Mouse (Mus musculus) ES-E14 (cell line): ENCODE data around the gene Aatf. TPM values are rescaled to one million over a fixed set of nuclear protein-coding genes. Genes with fewer than 3 reads are reported as not detected.

ENCODE experiments used
- DNase-seq: peaks from one replicate; pipeline ENCODE4 v3.0.0-alpha.2; 2013; ENCODE audit warnings: low read depth, low spot score
- H3K27ac ChIP-seq: 2 replicates; pipeline ENCODE4 v1.5.1; 2012; ENCODE audit warnings: low read depth, mild to moderate bottlenecking, low read length, moderate library complexity, mixed read lengths; ENCODE audit not compliant: poor library complexity, insufficient read depth, severe bottlenecking
- H3K36me3 ChIP-seq: 2 replicates; pipeline ENCODE4 v1.6.1; 2012; ENCODE audit warnings: mild to moderate bottlenecking, low read length, moderate library complexity, mixed read lengths; ENCODE audit not compliant: control insufficient read depth, poor library complexity, insufficient read depth, severe bottlenecking
- H3K4me1 ChIP-seq, 2 experiments: fragments of 150-350 bp in 1 of 2; sonication (generic) in 1 of 2; 2 replicates each; pipeline ENCODE4 v1.6.1; 2012; ENCODE audit warnings: low read length in 2 of 2, mild to moderate bottlenecking in 1 of 2, mixed read lengths in 1 of 2; ENCODE audit not compliant: control insufficient read depth in 2 of 2, insufficient read depth in 2 of 2, poor library complexity in 1 of 2
- H3K4me3 ChIP-seq, 2 experiments: fragments of 150-350 bp in 1 of 2; sonication (generic) in 1 of 2; 2 replicates each; pipeline ENCODE4 v1.5.1; 2012; ENCODE audit warnings: low read length in 2 of 2, low read depth in 1 of 2, mild to moderate bottlenecking in 1 of 2, mixed read lengths in 1 of 2; ENCODE audit not compliant: insufficient read depth in 1 of 2, poor library complexity in 1 of 2, severe bottlenecking in 1 of 2
- H3K9ac ChIP-seq: 2 replicates; pipeline ENCODE4 v1.6.1; 2012; ENCODE audit warnings: low read depth, mild to moderate bottlenecking, low read length, mixed read lengths; ENCODE audit not compliant: poor library complexity, insufficient read depth, severe bottlenecking
- H3K9me3 ChIP-seq: fragments of 150-350 bp; sonication (generic); 2 replicates; pipeline ENCODE4 v1.6.1; 2012; ENCODE audit warnings: low read depth, mild to moderate bottlenecking, low read length; ENCODE audit not compliant: control insufficient read depth, insufficient read depth
- CHD2 ChIP-seq: IDR thresholded peaks from 2 replicates; pipeline ENCODE4 v1.6.1; 2014; ENCODE audit warnings: mild to moderate bottlenecking, low read depth, low read length, inconsistent platforms
- HCFC1 ChIP-seq: IDR thresholded peaks from 2 replicates; pipeline ENCODE4 v1.6.1; 2012; ENCODE audit warnings: low read length, inconsistent platforms, borderline replicate concordance; ENCODE audit not compliant: insufficient read depth
- MAFK ChIP-seq: IDR thresholded peaks from 2 replicates; pipeline ENCODE4 v1.6.1; 2014; ENCODE audit warnings: mild to moderate bottlenecking, low read depth, low read length, inconsistent platforms; ENCODE audit not compliant: insufficient read depth
- ZC3H11A ChIP-seq: IDR thresholded peaks from 2 replicates; pipeline ENCODE4 v1.6.1; 2012; ENCODE audit warnings: low read depth, mild to moderate bottlenecking, inconsistent platforms, low read length, borderline replicate concordance
- ZNF384 ChIP-seq: IDR thresholded peaks from 2 replicates; pipeline ENCODE4 v1.6.1; 2012; ENCODE audit warnings: low read depth, low read length, inconsistent platforms
- in situ Hi-C, 2 experiments: fragments of 600-800 bp; cut with MboI; formaldehyde crosslinking; loops; one replicate each; pipeline ENCODE4 v1.15.1; 2025; ENCODE audit warnings: low sequenced_read_pairs in 2 of 2, inconsistent platforms in 1 of 2; ENCODE audit not compliant: unreplicated experiment in 2 of 2
- total RNA-seq: library from RNA; depleted of rRNA; stranded (reverse); fragments of 300-350 nt; gene quantifications from 2 replicates; pipeline ENCODE4 v1.2.3, GENCODE M21; 2012

Gene Aatf
- total RNA-seq, 1 experiment = 55.5 TPM

DNA sequence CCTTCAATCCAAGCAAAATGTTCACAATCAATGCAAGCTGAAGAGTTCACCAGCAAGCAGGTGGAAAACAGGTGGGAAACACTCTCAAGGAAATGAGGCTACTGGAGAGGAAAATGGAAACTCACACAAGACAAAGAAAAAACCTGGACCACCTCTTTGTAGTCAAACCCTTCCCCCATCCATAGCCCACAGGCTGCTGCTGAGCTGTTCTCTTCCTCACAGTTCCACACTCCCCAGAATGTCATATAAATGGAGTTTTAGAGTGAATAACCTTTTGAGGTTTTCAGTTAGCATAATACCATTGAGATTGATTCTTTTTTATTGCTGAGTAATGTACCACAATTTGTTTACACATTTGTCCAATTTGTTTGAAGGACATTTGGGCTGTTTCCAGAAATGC is 16.4 kb downstream of the Aatf start:
- no peak for DNase-seq
- peaks cover under 1% of the 10 kb centered on the region; the same call in 1 of the 2 replicates for H3K36me3 ChIP-seq
- no peaks in the 10 kb centered on the region for H3K9me3 ChIP-seq
- no peaks in the 10 kb centered on the region for H3K4me1 ChIP-seq
- H3K9ac ChIP-seq = no peak overlapping the region
- no peak for TF ChIP-seq CHD2
- TF ChIP-seq ZC3H11A = no peak
- TF ChIP-seq ZNF384 = no peak
- TF ChIP-seq HCFC1 = no peak
- no peak for TF ChIP-seq MAFK
- no peak overlapping the region for H3K4me3 ChIP-seq
- in situ Hi-C loops = no loop called here
- no peak overlapping the region for H3K27ac ChIP-seq

DNA sequence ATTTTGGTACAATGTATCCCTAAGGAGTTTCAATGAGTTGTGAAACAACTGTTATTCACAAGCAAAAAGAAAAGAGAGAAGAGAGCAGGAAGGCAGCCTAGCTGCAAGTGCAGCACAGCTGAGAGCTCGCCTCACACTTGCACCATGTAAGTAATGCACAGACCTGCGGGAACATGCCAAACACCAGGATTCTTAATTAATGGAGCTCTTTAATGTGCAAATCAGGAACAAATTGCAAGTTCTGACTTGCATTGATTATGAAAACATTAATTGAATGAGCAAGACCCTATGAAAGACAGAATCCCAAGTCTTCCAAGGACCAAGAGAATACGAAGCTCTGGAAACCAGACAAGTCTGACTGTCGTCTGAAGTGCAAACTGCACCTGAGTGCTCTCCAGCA is 17.5 kb downstream of the Aatf start:
- Histone ChIP-seq H3K27ac (no peak overlapping the region), H3K9ac (no peak overlapping the region), H3K4me3 (no peak overlapping the region), H3K36me3 (peaks cover 11% of the 10 kb centered on the region), H3K9me3 (no peaks in the 10 kb centered on the region), H3K4me1 (no peaks in the 10 kb centered on the region)
- in situ Hi-C loops = no loop called here
- TF ChIP-seq ZC3H11A (no peak), ZNF384 (no peak), HCFC1 (no peak), MAFK (no peak), CHD2 (no peak)
- DNase-seq = no peak

GRCm38 (mm10) chr11:84481661-84482060 is 31.7 kb downstream of the Aatf start:
- H3K4me1 ChIP-seq = no peaks in the 10 kb centered on the region
- H3K9ac ChIP-seq = no peak overlapping the region
- in situ Hi-C loops = no loop called here
- no peak for DNase-seq
- no peak overlapping the region for H3K4me3 ChIP-seq
- H3K27ac ChIP-seq = no peak overlapping the region
- H3K36me3 ChIP-seq = no peaks in the 10 kb centered on the region
- TF ChIP-seq MAFK (no peak), CHD2 (no peak), ZNF384 (no peak), HCFC1 (no peak), ZC3H11A (no peak)
- H3K9me3 ChIP-seq = no peaks in the 10 kb centered on the region

- H3K4me3 ChIP-seq = no peak overlapping the region
- no peaks in the 10 kb centered on the region for H3K9me3 ChIP-seq
- no peak for DNase-seq
- H3K4me1 ChIP-seq = no peaks in the 10 kb centered on the region
- H3K27ac ChIP-seq = no peak overlapping the region
- TF ChIP-seq ZC3H11A (no peak), MAFK (no peak), HCFC1 (no peak), CHD2 (no peak)
- H3K36me3 ChIP-seq = no peaks in the 10 kb centered on the region
- H3K9ac ChIP-seq = no peak overlapping the region
- in situ Hi-C loops = no loop called here
Observed at GRCm38 (mm10) chr11:84480451-84480850, 32.9 kb downstream of the Aatf start.

GRCm38 (mm10) chr11:84476641-84477040 is 36.7 kb downstream of the Aatf start:
- Histone ChIP-seq H3K4me3 (no peak overlapping the region), H3K9me3 (no peaks in the 10 kb centered on the region), H3K27ac (no peak overlapping the region), H3K9ac (no peak overlapping the region), H3K4me1 (no peaks in the 10 kb centered on the region), H3K36me3 (no peaks in the 10 kb centered on the region)
- in situ Hi-C loops = no loop called here
- DNase-seq = no peak
- TF ChIP-seq ZNF384 = no peak
- TF ChIP-seq CHD2 = no peak
- TF ChIP-seq HCFC1 = no peak
- TF ChIP-seq MAFK = no peak
- no peak for TF ChIP-seq ZC3H11A
